Mouse (Mus musculus) forebrain, embryonic 12.5 days (tissue): ENCODE data around the gene Suv39h1. TPM values are rescaled to one million over a fixed set of nuclear protein-coding genes. Genes with fewer than 3 reads are reported as not detected.
"Not testable (repeated sequence)": the region's sequence is repeated elsewhere in the genome, so short reads cannot be mapped to it uniquely, and the experiment has no call there.

Experiments
- ATAC-seq: fragments of 200-750 bp; cut with Nextera tagmentation; 2 replicates; pipeline ENCODE4 v1.8.0; 2017; ENCODE audit warnings: moderate TSS enrichment; ENCODE audit not compliant: low FRiP score
- H3K27ac ChIP-seq: fragments of 300-500 bp; sonication (generic); 2 replicates; pipeline ENCODE4 v1.5.1; 2016; ENCODE audit warnings: mild to moderate bottlenecking
- H3K27me3 ChIP-seq: fragments of 300-500 bp; sonication (generic); 2 replicates; pipeline ENCODE4 v1.6.1; 2016; ENCODE audit warnings: mild to moderate bottlenecking
- H3K36me3 ChIP-seq: fragments of 300-500 bp; sonication (generic); replicated peaks from 2 replicates; pipeline ENCODE4 v1.6.1; 2016; ENCODE audit warnings: mild to moderate bottlenecking
- H3K4me1 ChIP-seq: fragments of 300-500 bp; sonication (generic); 2 replicates; pipeline ENCODE4 v1.6.1; 2016
- H3K4me2 ChIP-seq: fragments of 300-500 bp; sonication (generic); 2 replicates; pipeline ENCODE4 v1.6.1; 2016; ENCODE audit warnings: mild to moderate bottlenecking, moderate library complexity
- H3K4me3 ChIP-seq: fragments of 300-500 bp; sonication (generic); replicated peaks from 2 replicates; pipeline ENCODE4 v1.5.1; 2016; ENCODE audit warnings: mild to moderate bottlenecking
- H3K9ac ChIP-seq: fragments of 300-500 bp; sonication (generic); 2 replicates; pipeline ENCODE4 v1.6.1; 2016; ENCODE audit warnings: mild to moderate bottlenecking
- H3K9me3 ChIP-seq: fragments of 300-500 bp; sonication (generic); 2 replicates; pipeline ENCODE4 v1.6.1; 2016
- WGBS: fragments of 180-500 bp; shearing (Covaris S2); methylation state at CpG from one replicate; pipeline ENCODE4 v1.1.7; 2016; 5-methylcytosine and 5-hydroxymethylcytosine counted together
- polyA plus RNA-seq: library from polyadenylated mRNA; unstranded; fragments of >200 nt; fragmentation: Nextera tagmentation; extraction: Ambion mirVana; gene quantifications from 2 replicates; pipeline ENCODE4 v1.2.1, GENCODE M21; 2016

The Suv39h1 gene
- polyA plus RNA-seq, 1 experiment from 2014 or later, result 83.3 TPM

GRCm38 (mm10) chrX:8018286-8018685 is 56.3 kb downstream of the Suv39h1 start, which contains the start of gene Glod5:
Gene Glod5, minus strand, starts transcription at chrX:8018492.
- ATAC-seq, result no peak
- WGBS, result 80% methylated on average over 2 of the region's 2 CpGs
- Histone ChIP-seq H3K4me2 (no peak within 1 kb of the TSS), H3K4me1 (no peaks in the 10 kb centered on the region), H3K9ac (no peak within 1 kb of the TSS), H3K27me3 (no peaks in the 10 kb centered on the region), H3K4me3 (no peak within 1 kb of the TSS), H3K27ac (no peak within 1 kb of the TSS), H3K9me3 (no peaks in the 10 kb centered on the region), H3K36me3 (no peaks in the 10 kb centered on the region)

GRCm38 (mm10) chrX:8017142-8017541 is 57.4 kb downstream of the Suv39h1 start:
- no peak overlapping the region for H3K4me3 ChIP-seq
- no peaks in the 10 kb centered on the region for H3K27me3 ChIP-seq
- no peak overlapping the region for H3K27ac ChIP-seq
- H3K9me3 ChIP-seq, result no peaks in the 10 kb centered on the region
- H3K4me1 ChIP-seq, result peaks cover 4% of the 10 kb centered on the region
- no peak overlapping the region for H3K4me2 ChIP-seq
- no peaks in the 10 kb centered on the region for H3K36me3 ChIP-seq
- no peak for ATAC-seq
- WGBS, result 9% methylated on average over 5 of the region's 5 CpGs
- no peak overlapping the region for H3K9ac ChIP-seq

- not testable (repeated sequence) for H3K36me3 ChIP-seq, H3K4me3 ChIP-seq, H3K27ac ChIP-seq, H3K4me1 ChIP-seq, H3K9ac ChIP-seq, H3K4me2 ChIP-seq, H3K9me3 ChIP-seq, ATAC-seq, H3K27me3 ChIP-seq
- WGBS, result 27% methylated on average over 7 of the region's 7 CpGs
Observed at GRCm38 (mm10) chrX:8015675-8016074, 58.9 kb downstream of the Suv39h1 start.

- no peak overlapping the region for H3K4me3 ChIP-seq
- no peak overlapping the region for H3K4me2 ChIP-seq
- peak; percentile 80 for ATAC-seq
- no peaks in the 10 kb centered on the region for H3K36me3 ChIP-seq
- no peak overlapping the region for H3K9ac ChIP-seq
- H3K27ac ChIP-seq, result peak overlapping the region; percentile 73
- 14% methylated on average over 7 of the region's 8 CpGs for WGBS
- no peaks in the 10 kb centered on the region for H3K27me3 ChIP-seq
- H3K9me3 ChIP-seq, result no peaks in the 10 kb centered on the region
- peaks cover 5% of the 10 kb centered on the region for H3K4me1 ChIP-seq
Observed at GRCm38 (mm10) chrX:8013569-8014314, 60.8 kb downstream of the Suv39h1 start.

- no peak overlapping the region for H3K4me2 ChIP-seq
Observed at GRCm38 (mm10) chrX:8013157-8013556, 61.4 kb downstream of the Suv39h1 start.

More at GRCm38 (mm10) chrX:8013157-8013556, 61.4 kb downstream of the Suv39h1 start:
- H3K9me3 ChIP-seq, result no peaks in the 10 kb centered on the region
- no peak overlapping the region for H3K9ac ChIP-seq
- peak overlapping the region; percentile 73 for H3K27ac ChIP-seq
- no peaks in the 10 kb centered on the region for H3K27me3 ChIP-seq
- peaks cover 9% of the 10 kb centered on the region for H3K4me1 ChIP-seq
- H3K4me3 ChIP-seq, result no peak overlapping the region
- WGBS, result 20% methylated on average over 2 of the region's 2 CpGs
- no peaks in the 10 kb centered on the region for H3K36me3 ChIP-seq
- ATAC-seq, result peak; percentile 63

Other genes starting within 250 kb of the Suv39h1 start
- gene Otud5, start 233.4 kb downstream of the Suv39h1 start, polyA plus RNA-seq, result 60.8 and 63.0 TPM in 2 replicates
- 10.4 and 13.2 TPM in 2 replicates for gene Pim2, start 196.5 kb downstream of the Suv39h1 start, polyA plus RNA-seq
- 30.4 and 31.8 TPM in 2 replicates for gene Slc35a2, start 190.7 kb downstream of the Suv39h1 start, polyA plus RNA-seq
- gene Pqbp1, start 175.5 kb downstream of the Suv39h1 start, polyA plus RNA-seq, result 169 and 181 TPM in 2 replicates
- gene Timm17b, start 175.4 kb downstream of the Suv39h1 start, polyA plus RNA-seq, result 146 and 158 TPM in 2 replicates
- gene Gm10491, start 166.9 kb downstream of the Suv39h1 start, polyA plus RNA-seq, result not detected in 2 replicates
- not detected in 2 replicates for gene Gm10490, start 165.2 kb downstream of the Suv39h1 start, polyA plus RNA-seq
- 57.6 and 59.9 TPM in 2 replicates for gene Pcsk1n, start 154.9 kb downstream of the Suv39h1 start, polyA plus RNA-seq
- gene Eras, start 146.2 kb downstream of the Suv39h1 start, polyA plus RNA-seq, result not detected in 2 replicates
- gene Hdac6, start 126.9 kb downstream of the Suv39h1 start, polyA plus RNA-seq, result 81.5 and 85.6 TPM in 2 replicates
- 0.87 and 0.97 TPM in 2 replicates for gene Gata1, start 96.7 kb downstream of the Suv39h1 start, polyA plus RNA-seq
- 0.31 and 0.42 TPM in 2 replicates for gene Glod5, start 56.3 kb downstream of the Suv39h1 start, polyA plus RNA-seq
- gene Was, start 15.7 kb upstream of the Suv39h1 start, polyA plus RNA-seq, result 0.09 and 0.17 TPM in 2 replicates
- 38.6 and 39.1 TPM in 2 replicates for gene Wdr13, start 58.1 kb upstream of the Suv39h1 start, polyA plus RNA-seq
- 484 and 498 TPM in 2 replicates for gene Rbm3, start 71.1 kb upstream of the Suv39h1 start, polyA plus RNA-seq
- 13.5 and 14.3 TPM in 2 replicates for gene Tbc1d25, start 101.4 kb upstream of the Suv39h1 start, polyA plus RNA-seq
- 19.5 and 25.3 TPM in 2 replicates for gene Ebp, start 118.8 kb upstream of the Suv39h1 start, polyA plus RNA-seq
- gene Porcn, start 131.8 kb upstream of the Suv39h1 start, polyA plus RNA-seq, result 20.1 and 22.9 TPM in 2 replicates
- gene Ftsj1, start 177.6 kb upstream of the Suv39h1 start, polyA plus RNA-seq, result 42.6 and 44.8 TPM in 2 replicates
- gene Slc38a5, start 196.4 kb upstream of the Suv39h1 start, polyA plus RNA-seq, result 3.3 and 3.9 TPM in 2 replicates